Mouse (Mus musculus) thymus, postnatal 25 days (tissue): Measurements from ENCODE around the gene Olfr484.
"Not testable (repeated sequence)": the region's sequence is repeated elsewhere in the genome, so short reads cannot be mapped to it uniquely, and the experiment has no call there.

Experiments
- DNase-seq: peaks from one replicate; pipeline ENCODE4 v3.0.0; 2022

Gene Olfr484

DNA sequence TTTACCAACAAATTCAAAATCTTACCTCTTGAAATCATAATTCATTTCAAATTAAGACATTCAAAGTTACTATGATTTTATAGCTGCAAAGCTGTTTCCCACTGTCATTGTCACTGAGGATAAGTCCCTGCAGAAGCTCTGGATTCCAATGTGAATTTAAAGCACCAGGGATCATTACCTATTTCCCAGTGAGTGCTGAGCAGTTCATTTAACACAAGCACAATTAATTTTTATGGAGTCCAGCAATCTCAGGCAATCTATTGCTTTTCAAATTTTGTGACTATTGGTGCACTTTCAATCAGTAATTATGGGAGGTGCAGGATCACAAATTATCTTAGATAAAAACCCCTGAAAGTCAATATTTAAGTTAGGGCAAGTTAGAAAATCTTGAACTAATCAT lies at the start of gene Olfr484:
Gene Olfr484 (minus strand): TSS at position 101 of the 400 bp plus-strand sequence.
- no peak for DNase-seq

DNA sequence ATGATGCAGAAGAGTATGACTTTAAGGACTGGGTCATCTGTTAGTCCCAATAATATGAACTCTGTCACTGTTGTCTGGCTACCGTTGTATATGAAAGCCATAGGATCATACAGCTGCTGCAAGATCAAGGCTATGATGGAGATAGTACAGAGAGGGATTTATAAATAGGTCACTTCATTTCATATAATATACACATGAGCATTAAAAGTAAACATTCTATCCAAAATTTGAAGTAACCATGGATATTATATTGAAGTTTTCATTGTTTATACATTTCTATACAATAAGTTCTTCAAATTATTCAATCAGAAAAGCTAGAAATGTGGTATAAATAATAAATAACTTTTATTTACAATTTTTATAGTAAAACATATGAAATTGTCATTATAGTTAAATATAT lies 45.4 kb upstream of the Olfr484 start, which contains the start of gene Olfr486:
Gene Olfr486 (minus strand): TSS at position 101 of the 400 bp plus-strand sequence.
- not testable (repeated sequence) for DNase-seq

DNA sequence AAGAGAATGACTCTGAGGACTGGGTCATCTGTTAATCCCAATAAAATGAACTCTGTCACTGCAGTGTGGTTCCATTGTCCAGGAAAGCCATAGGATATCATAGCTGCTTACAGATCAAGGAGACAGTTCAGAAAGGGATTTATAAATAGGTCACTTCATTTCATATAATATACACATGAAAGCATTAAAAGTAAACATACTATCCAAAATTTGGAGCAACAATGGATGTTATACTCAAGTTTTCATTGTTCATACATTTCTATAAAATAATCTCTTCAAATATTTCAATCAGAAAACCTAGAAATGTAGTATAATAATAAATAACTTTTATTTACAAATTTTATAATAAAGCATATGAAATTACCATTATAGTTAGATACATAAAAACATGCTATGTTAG lies 32.5 kb upstream of the Olfr484 start, which contains the start of gene Olfr485:
Gene Olfr485 (minus strand): TSS at position 101 of the 400 bp plus-strand sequence.
- no peak for DNase-seq

GRCm38 (mm10) chr7:108121416-108121815 lies 5.8 kb downstream of the Olfr484 start:
- DNase-seq: no peak

- DNase-seq: no peak
These were observed 6.6 kb downstream of the Olfr484 start for GRCm38 (mm10) chr7:108120681-108121080.

GRCm38 (mm10) chr7:108100549-108100948 lies 26.7 kb downstream of the Olfr484 start, which contains the start of gene Olfr483:
TSS of gene Olfr483 (plus strand) at chr7:108100849.
- no peak for DNase-seq

GRCm38 (mm10) chr7:108097486-108097885 lies 29.8 kb downstream of the Olfr484 start, which contains the start of gene Olfr482:
TSS of gene Olfr482 (minus strand) at chr7:108097586.
- no peak for DNase-seq

DNA sequence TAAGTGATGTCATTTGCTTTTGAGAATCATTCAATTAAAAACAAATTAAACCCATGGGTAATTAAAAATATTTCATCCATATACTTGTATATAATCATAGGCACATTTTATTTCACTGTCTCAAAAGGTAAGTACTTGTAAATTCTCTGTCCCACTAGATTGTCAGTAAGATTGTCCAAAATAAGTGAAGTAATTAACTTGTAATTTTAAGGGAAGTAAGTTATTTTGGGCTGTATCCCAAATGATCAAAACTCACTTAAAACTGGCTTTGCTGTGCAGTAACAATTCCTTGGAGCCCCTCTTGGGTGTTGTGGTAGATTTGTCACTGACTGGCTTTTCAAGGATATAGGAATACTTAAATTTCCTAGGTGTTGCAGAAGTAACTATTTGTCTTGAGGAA lies 47.7 kb downstream of the Olfr484 start, which contains the start of gene Olfr481:
Gene Olfr481 (plus strand): TSS at position 301 of the 400 bp plus-strand sequence.
- no peak for DNase-seq
